Mouse (Mus musculus) fat pad, adult 2 months (tissue): ENCODE measurements around the gene Kynu.

ENCODE experiments used
- DNase-seq: peaks from one replicate; pipeline ENCODE4 v3.0.0-alpha.2; 2011; ENCODE audit warnings: low read depth, low spot score; ENCODE audit errors: extremely low read depth

Kynu gene

DNA sequence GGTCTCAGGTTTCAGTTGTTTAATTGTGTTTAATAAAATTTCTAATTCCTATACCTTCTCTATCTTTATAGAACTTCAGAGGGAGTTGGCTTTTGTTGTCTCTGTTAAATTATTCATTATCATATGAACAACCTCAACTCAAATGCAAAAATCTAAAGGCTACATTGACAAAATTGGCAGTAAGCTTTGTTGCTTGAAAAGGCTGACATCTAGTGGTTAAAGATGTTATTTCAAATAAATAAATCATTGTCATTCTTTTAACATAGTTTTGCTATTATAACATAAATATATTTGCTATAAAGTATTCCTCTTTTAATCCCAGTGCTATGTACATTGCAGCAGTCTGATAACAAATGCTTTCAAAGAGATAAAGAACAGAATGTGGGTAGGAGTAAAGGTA lies 81.4 kb downstream of the Kynu start:
- no peak for DNase-seq

DNA sequence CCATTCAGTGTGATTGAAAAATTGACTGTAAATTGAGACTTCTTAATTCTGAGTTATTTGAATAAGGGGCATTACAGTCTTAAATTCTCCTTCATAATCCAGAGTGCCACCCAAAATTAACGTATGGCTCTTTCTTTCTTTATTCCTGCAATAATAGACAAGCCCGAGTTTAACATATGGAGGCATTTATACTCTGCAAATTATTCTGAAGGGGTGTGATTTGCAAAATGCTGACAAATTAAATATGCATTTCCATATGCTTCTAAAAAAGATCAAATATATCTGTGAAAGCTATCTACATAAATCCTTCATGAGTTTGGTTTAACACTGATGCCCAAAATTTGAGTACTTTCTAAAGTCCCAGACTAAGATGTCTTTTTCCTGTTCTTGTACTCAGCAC lies 91.8 kb downstream of the Kynu start:
- no peak for DNase-seq

DNA sequence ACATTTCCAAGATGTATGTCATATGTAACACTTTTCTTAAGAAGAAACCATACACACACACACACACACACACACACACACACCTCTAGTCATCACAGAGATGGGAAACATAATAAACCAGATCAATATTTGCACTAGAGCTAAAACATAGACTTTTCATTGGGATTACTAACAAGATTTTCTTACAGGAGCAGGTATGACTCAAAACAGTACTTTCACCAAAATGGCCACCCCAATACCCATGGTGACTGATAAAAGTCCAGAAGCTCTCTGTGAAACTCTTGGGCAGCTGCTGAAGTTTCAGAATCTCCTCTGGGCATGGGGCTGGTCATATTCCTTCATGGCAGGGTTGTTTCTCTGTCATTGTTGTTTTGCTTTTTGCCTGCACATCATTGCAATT lies 114.5 kb downstream of the Kynu start:
- DNase-seq, result no peak

DNA sequence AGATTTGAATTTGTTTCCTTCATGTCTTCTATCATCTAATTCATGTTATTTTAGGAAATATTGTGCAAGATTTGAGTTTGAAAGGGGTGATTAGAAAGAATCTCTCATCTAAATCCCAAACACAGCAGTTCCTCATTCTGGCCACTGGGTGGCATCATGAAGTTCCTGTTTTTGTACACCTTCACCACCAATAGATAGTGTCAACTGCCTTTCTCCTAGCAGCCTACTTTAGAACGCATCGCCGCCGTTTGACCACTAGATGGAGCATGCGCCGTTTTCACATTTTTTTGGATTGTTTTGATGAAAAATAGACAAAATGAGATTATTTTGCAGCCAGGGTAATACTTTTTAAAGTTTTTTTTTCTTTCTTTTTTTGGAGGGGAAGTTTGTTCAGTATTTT lies 118.5 kb downstream of the Kynu start:
- no peak for DNase-seq

DNA sequence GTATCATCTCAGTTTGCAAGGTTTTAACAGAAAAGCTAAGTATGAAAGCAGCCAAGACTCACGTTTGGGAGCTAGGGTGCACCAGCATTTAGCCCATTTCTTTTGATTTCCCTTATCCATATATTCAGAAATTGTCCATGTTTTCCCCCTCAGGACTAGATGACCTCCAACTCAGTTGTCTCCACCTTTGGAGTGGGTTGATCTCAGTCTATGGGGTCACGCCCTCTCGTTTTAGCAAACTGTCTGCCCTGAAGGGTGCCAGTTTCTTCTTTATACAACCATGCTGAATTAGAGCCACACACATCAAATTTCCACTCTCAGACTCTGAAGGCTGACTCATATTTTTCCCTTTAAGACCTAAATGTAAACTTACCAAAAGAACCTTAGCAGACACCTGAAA lies 119.0 kb downstream of the Kynu start:
- DNase-seq, result no peak

DNA sequence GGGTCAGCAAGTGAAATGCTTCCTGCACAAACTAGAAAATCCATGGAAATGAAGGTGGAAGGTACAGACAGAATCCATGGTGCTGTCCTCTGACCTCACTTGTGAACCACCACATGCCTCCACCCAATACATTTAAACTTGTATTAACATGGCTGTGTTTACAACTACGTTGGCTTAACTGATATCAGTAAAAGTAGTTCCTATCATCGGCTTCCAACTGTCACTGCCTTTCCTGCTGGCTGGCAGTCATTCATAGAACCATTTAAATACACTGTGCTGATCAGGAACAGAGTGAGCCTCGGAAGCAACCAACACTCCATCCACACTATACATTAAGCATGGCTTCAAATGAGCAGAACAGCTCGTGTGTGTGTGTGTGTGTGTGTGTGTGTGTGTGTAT lies 120.1 kb downstream of the Kynu start:
- DNase-seq, result no peak

DNA sequence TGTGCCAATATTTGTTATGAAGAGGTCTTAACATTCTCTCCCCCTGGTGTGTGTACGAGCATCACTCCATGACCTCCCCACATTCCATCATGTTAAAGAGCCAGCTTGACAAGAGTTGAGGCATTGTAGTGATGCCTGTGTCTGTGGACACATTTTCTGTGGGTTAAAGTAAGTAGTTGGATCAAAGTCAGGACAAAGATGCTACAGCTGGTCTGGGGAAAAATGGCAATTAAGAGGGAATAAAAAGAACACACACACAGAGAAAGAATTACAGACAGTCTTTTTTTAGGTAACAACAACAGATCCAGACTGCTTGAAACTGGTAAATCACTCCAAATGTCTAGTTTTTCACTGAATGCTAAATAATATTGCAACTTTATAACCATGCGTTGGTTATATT lies 135.3 kb downstream of the Kynu start:
- DNase-seq, result no peak

DNA sequence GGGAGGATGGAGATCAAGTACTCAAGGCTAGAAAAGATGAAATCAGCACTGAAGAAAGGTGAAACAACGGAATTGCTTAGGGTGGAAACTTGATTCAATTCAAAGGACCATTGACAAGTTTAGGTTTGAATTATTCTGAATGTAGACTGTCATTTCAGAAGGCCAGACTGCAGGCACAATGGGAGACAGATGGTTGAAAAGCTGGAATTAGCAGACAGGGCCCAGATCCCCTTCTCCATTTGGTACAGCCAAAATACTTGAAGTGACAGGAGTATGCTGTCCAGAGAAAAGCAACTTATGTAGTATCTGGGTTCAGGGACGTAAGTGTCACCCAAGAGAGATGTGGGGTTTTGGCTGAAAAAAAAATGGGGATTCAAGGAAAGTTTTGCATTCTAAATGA lies 136.2 kb downstream of the Kynu start:
- no peak for DNase-seq

DNA sequence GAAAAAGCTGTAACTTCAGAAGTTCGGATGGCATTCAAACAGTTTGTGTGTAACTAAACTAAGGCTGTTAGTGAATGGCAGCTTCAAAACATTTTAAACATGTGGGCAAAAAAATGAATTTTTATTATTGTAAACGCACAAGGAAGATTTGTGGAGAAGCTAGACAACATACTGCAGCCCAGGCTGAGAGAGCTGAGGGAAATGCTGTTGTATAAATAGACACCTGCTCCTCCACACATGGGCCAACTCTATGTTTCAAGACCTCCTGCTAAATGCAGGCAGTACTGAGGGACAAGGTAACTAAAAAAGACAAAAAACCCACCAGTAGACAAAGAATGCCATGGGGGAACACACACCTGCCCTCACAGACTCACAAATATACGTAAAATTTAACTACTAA lies 140.5 kb downstream of the Kynu start:
- DNase-seq, result no peak

DNA sequence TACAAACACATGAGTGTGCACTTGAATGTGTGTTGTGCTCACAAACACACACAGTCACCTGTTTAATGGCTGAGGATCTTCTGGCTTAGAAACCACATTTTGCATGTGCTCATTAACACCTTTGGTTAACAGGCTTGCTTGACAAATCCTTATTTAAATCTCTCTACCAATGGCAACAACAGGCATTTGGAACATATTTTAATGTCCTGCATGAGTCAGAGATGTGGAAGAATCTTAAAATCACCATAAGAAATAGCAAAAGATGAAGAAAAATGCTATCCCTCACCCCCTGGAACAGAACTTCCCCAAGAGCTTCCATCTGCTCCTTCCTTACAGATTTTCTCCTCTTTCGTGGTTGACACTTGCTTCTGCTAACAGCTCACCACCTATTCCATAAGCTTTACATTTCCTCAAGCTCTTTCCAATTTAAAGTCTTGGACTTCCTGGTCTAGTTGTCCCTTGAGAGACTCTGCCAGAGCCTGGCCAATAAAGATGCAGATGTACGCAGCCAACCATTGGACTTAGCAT lies 157.5 kb downstream of the Kynu start:
- DNase-seq, result no peak

DNA sequence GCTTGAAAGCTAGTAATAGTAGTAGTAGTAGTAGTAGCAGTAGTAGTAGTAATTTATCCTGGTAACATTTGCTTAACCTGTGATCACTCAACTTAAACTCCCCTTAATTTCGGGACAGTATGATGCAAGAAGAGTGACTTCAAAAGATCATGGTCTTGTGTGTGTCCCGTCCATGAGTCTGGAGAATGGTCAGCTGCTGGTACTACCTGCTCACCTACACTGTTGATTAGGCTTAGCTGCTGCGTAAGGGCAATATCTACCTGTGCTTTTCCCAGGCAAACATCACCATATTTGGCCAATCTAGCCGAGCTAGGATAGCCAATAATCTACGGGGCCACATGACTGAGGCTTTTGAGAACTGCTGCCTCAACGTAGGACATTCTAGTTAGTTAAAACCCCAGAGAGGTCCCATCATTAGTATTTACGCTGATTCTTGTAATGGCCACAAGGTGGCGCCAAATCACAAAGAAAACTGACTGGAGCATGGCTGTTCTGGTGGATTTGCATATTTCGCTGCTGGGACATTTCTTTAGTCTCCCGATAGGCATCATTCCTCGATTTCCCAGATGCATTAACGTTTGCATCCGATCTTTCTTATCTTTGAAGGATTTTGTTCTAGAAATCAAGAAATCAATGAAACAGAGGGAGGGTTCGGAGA lies 167.4 kb downstream of the Kynu start:
- DNase-seq, result no peak

DNA sequence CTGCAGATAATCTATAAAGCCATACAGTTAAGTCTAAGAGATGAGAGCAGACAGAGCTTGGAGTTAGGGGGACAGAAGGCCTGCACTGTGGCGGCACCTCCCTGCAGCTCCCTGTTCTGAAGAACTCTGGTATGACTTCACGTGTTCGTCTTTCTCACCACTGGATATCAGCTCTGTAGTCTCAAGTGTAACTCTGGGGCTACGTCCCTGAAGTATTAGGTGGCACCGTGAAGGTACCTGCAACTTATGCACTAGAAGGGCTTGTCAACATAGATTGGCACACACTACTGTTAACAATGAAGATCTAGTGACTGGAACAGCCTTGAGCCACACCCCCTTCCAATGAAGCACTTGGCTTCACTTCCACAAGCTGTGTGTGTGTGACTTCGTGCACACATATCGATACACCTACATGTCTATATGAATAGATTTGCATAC lies 168.0 kb downstream of the Kynu start:
- DNase-seq, result no peak

DNA sequence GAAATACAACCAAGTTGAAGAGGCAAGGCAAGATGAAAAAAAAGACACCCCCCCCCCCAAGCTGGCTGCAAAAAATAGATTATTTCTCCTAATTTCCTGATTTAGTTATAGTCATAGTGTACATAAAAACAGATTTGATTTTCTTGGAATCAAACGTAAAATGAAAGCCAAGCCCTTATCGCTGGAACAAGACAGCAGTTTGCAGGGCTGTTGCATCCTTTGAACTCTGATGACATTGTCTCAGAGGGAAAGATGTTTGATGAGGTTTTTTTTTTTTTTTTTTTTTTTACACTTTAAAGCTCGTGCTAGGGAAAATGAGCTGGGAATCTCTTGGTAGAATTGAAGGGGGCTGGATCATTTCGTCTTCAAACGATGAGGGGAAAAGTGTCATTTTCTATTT lies 172.1 kb downstream of the Kynu start:
- no peak for DNase-seq

DNA sequence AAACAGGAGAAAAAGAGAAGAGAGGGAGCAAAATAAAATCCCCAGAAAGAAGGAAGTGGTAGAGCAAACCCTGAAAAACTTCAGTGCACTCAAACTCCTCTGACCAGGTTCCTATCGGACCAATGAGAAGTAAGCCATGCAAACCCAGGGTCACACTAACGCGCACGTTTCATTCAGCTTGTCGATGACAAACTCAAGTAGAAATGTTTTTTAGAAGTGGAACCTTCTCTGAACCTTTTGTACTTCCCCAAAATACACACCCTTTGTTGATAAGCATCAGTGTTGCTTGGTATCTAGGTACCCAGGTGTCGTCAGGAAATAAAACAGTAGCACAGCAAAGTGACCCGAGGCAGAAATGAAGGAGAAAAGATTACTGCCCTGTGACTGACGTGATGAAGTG lies 172.6 kb downstream of the Kynu start:
- DNase-seq, result no peak

DNA sequence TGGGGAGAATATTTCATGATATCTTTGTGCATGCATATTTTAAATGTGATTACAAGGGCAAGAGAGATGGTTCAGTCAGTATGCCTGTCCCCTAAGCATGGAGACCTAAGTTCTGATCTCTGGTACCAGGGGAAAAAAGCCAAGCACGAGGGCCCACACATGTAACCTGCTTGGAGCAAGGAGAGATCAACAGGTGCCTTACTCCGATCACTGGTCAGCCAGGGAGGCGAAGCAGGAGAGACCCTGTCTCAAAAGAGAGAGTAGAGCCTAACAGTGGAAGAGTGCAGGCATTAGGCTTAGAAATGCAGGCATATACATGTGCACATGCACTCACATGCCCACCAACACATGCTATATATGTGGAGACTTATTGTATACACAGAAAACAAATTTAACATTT lies 173.7 kb downstream of the Kynu start:
- no peak for DNase-seq
